Mouse (Mus musculus): ENCODE results near the gene Fsd1l. TPM values are rescaled to one million over a fixed set of nuclear protein-coding genes. Genes with fewer than 3 reads are reported as not detected.

The Fsd1l gene
- 10.6 and 11.1 TPM in 2 replicates for polyA plus RNA-seq (2016; fragmentation: Nextera tagmentation; extraction: Ambion mirVana)

DNA sequence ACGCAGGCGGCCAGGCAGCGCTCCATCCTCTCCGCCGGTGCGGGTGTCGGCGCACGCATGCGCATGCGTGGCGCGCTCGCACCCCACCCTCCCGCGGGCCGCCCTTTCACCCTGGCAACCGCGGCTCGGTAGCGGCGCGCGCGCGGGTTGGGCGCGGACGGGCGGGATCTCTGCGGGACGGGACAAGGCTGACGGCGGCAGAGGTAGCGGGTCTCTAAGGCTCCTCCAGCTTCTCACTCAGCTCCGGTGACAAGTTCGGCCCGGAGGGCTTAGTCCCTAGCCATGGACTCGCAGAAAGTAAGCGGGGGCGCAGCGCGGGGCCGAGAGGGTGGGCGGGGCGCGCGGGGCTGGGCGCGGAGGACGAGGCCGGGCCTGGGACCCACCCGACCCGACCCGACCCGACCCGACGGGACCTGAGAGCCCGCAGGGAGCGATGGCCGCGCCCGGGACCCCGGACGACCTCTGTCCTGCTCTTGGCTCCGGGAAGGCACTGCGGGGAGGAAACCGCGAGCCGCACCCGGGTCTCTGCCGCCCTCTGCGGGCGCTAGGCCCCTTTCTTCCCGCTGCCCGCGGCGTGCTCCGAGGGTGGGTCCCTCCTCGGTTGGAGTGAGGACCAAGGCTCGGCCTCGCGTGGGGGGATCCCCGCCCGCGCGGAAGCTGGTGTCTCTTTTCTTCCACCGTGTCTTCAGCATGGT lies at the start of gene Fsd1l:
TSS of gene Fsd1l (plus strand) at position 156 of the 695 bp plus-strand sequence.
- H3K27me3 ChIP-seq (replicated peaks): no peaks in the 10 kb centered on the region
- H3K9me3 ChIP-seq (replicated peaks): no peaks in the 10 kb centered on the region
- WGBS: under 1% methylated on average over 88 of the region's 88 CpGs
- H3K4me1 ChIP-seq (replicated peaks): no peaks in the 10 kb centered on the region
- ATAC-seq (ENCODE audit: insufficient number of reproducible peaks, low FRiP score): peak; percentile 81
- H3K9ac ChIP-seq: peak within 1 kb of the TSS; percentile 87
- peak within 1 kb of the TSS; percentile 19; the same call in 1 of the 2 replicates for H3K27ac ChIP-seq (ENCODE audit: poor library complexity, severe bottlenecking)
- H3K4me2 ChIP-seq: peak within 1 kb of the TSS; percentile 75
- no peaks in the 10 kb centered on the region for H3K36me3 ChIP-seq
- peak within 1 kb of the TSS; percentile 88 for H3K4me3 ChIP-seq

DNA sequence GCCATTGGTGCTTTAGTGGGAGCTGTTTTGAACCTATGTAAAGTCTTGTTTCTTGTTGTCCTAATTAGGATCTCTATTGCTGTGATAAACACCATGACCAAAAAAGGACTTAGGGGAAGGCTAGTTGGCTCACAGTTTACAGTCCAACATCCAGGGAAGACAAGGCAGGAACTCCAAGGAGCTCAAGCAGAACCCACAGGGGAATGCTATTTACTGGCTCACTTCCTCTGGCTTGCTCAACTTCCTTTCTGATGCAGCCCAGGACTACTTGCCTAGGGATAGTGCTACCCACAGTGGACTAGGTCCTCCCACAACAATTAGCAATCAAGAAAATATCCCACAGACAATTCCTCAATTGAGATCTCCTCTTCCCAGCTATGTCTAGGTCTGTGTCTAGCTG lies 43.6 kb upstream of the Fsd1l start:
- no peaks in the 10 kb centered on the region for H3K27me3 ChIP-seq (replicated peaks)
- no peak overlapping the region for H3K9ac ChIP-seq
- no peaks in the 10 kb centered on the region for H3K9me3 ChIP-seq (replicated peaks)
- H3K36me3 ChIP-seq: no peaks in the 10 kb centered on the region
- H3K27ac ChIP-seq (ENCODE audit: poor library complexity, severe bottlenecking): no peak overlapping the region
- H3K4me2 ChIP-seq: no peak overlapping the region
- H3K4me3 ChIP-seq: no peak overlapping the region
- no peak for ATAC-seq (ENCODE audit: insufficient number of reproducible peaks, low FRiP score)
- peaks cover 8% of the 10 kb centered on the region; the same call in 1 of the 2 replicates for H3K4me1 ChIP-seq (replicated peaks)

DNA sequence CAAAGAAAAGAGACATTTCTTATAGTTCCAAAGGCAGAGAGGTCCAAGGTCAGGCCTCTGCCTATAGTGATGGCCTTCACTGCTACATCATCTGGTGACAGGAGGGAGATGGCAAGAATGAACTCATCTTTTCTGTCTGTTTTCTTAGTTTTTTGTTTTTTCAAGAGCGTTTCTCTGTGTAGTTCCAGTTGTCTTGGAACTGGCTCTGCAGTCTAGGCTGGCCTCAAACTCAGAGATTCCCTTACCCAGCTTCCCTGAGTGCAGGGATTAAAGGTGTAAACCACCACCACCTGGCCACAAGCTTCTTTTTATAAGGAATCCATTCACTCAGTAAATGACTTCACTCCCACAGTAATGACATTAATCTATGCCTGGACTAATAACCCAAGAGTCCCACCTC lies 42.3 kb upstream of the Fsd1l start:
- ATAC-seq (ENCODE audit: insufficient number of reproducible peaks, low FRiP score): no peak
- no peaks in the 10 kb centered on the region for H3K27me3 ChIP-seq (replicated peaks)
- 77% methylated on average over 1 of the region's 1 CpGs for WGBS

GRCm38 (mm10) chr4:53589466-53589865 lies 41.8 kb upstream of the Fsd1l start:
- Histone ChIP-seq H3K27me3 (replicated peaks) (no peaks in the 10 kb centered on the region), H3K4me2 (no peak overlapping the region), H3K27ac (ENCODE audit: poor library complexity, severe bottlenecking) (no peak overlapping the region), H3K4me1 (replicated peaks) (peaks cover 11% of the 10 kb centered on the region), H3K9ac (no peak overlapping the region), H3K4me3 (no peak overlapping the region), H3K9me3 (replicated peaks) (no peaks in the 10 kb centered on the region), H3K36me3 (no peaks in the 10 kb centered on the region)
- 73% methylated on average over 4 of the region's 4 CpGs for WGBS
- no peak for ATAC-seq (ENCODE audit: insufficient number of reproducible peaks, low FRiP score)

More for the DNA sequence above, 42.3 kb upstream of the Fsd1l start:
- Histone ChIP-seq H3K4me2 (no peak overlapping the region), H3K4me3 (no peak overlapping the region), H3K9me3 (replicated peaks) (no peaks in the 10 kb centered on the region), H3K9ac (no peak overlapping the region), H3K36me3 (no peaks in the 10 kb centered on the region), H3K4me1 (replicated peaks) (peaks cover 9% of the 10 kb centered on the region), H3K27ac (ENCODE audit: poor library complexity, severe bottlenecking) (no peak overlapping the region)

- no peak overlapping the region for H3K27ac ChIP-seq (ENCODE audit: poor library complexity, severe bottlenecking)
- 44% methylated on average over 4 of the region's 4 CpGs for WGBS
- H3K4me1 ChIP-seq (replicated peaks): peaks cover 11% of the 10 kb centered on the region
- H3K36me3 ChIP-seq: no peaks in the 10 kb centered on the region
- no peak overlapping the region for H3K4me3 ChIP-seq
- ATAC-seq (ENCODE audit: insufficient number of reproducible peaks, low FRiP score): no peak
- H3K4me2 ChIP-seq: no peak overlapping the region
- H3K9ac ChIP-seq: no peak overlapping the region
- no peaks in the 10 kb centered on the region for H3K9me3 ChIP-seq (replicated peaks)
- H3K27me3 ChIP-seq (replicated peaks): no peaks in the 10 kb centered on the region
Measured at GRCm38 (mm10) chr4:53590163-53590562, 41.1 kb upstream of the Fsd1l start.

DNA sequence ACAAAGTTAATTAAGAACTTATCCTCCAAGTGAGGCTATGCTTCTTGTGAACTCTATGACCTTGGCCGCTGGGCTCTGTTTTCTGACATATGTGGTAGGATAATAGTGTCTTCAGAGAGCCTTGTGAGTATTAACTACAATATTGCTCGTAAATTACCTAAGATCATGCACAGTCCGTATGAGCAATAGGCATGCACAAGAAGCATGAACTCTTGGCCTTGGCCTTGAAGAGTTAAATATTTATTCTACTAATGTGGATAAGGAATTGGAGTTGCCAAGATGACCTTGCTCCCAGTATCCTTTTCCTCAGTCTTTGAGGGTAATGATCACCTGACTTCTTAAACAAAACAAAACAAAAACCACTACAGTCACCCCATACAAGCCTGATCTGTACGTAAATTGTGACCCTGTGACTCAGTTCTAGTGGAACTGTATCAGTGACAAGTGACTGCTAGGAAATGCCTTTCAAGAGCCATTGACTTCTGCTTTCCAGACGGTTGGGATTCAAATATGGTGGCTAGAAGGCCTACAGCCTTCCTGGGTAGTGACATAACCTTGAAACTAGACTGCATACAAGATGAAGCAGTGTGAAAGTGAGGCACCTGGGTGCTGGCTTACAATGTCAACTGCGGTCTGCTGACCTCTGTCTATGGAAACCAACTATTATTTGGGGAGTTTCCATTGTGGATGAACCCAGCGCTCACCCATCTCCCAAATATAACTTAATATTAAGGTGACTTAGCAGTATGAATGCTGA lies 40.4 kb upstream of the Fsd1l start:
- Histone ChIP-seq H3K27ac (ENCODE audit: poor library complexity, severe bottlenecking) (no peak overlapping the region), H3K9me3 (replicated peaks) (no peaks in the 10 kb centered on the region), H3K36me3 (no peaks in the 10 kb centered on the region), H3K4me1 (replicated peaks) (peaks cover 11% of the 10 kb centered on the region), H3K4me3 (no peak overlapping the region), H3K9ac (no peak overlapping the region), H3K27me3 (replicated peaks) (no peaks in the 10 kb centered on the region), H3K4me2 (no peak overlapping the region)
- 73% methylated on average over 7 of the region's 7 CpGs for WGBS
- ATAC-seq (ENCODE audit: insufficient number of reproducible peaks, low FRiP score): no peak

DNA sequence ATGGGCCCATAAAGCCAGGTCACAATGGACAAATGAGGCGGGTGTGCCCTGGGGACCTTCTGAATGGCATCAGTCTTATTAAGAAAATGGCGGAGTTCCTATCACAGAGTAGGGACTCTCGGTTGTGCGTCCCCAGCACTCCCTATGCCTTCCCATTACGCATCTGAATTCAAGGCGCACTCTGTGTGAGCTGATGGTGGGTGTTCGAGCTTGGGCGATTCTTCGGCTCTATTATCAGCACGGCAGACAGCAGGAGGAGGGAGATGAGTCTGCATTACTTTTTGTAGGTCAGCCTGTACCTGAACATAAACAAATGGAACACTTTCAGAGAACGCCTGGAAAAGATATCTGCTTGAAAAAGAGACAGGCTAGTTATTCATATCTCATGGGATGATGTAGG lies 39.7 kb upstream of the Fsd1l start:
- Histone ChIP-seq H3K9ac (no peak overlapping the region), H3K4me2 (no peak overlapping the region), H3K36me3 (no peaks in the 10 kb centered on the region), H3K27ac (ENCODE audit: poor library complexity, severe bottlenecking) (peak overlapping the region; percentile 64; the same call in 1 of the 2 replicates), H3K27me3 (replicated peaks) (no peaks in the 10 kb centered on the region), H3K4me3 (no peak overlapping the region), H3K9me3 (replicated peaks) (no peaks in the 10 kb centered on the region), H3K4me1 (replicated peaks) (peaks cover 11% of the 10 kb centered on the region)
- ATAC-seq (ENCODE audit: insufficient number of reproducible peaks, low FRiP score): no peak
- WGBS: 75% methylated on average over 11 of the region's 11 CpGs

DNA sequence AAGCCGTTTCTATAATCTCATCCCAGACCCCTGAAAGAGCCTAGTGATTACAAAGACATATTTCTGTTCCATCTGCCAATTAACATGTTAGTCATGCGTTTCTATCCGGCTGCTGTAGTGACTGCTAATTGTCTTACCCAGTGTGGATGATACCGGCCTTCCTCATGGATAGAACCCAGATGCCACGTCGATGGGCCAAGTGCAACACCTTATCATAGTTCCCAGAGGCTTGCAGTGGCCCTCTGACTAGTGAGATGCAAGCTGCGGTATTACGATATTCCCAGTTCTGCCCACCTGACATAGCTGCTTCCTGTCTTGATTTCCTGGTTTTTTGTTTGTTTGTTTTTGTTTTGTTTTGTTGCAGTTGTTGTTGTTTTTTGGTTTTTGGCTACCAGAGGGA lies 39.3 kb upstream of the Fsd1l start:
- no peaks in the 10 kb centered on the region for H3K9me3 ChIP-seq (replicated peaks)
- H3K36me3 ChIP-seq: no peaks in the 10 kb centered on the region
- peak; percentile 63 for ATAC-seq (ENCODE audit: insufficient number of reproducible peaks, low FRiP score)
- no peak overlapping the region for H3K4me2 ChIP-seq
- H3K4me3 ChIP-seq: no peak overlapping the region
- peaks cover 11% of the 10 kb centered on the region for H3K4me1 ChIP-seq (replicated peaks)
- WGBS: 56% methylated on average over 8 of the region's 8 CpGs
- H3K9ac ChIP-seq: no peak overlapping the region
- H3K27ac ChIP-seq (ENCODE audit: poor library complexity, severe bottlenecking): peak overlapping the region; percentile 64; the same call in 1 of the 2 replicates
- no peaks in the 10 kb centered on the region for H3K27me3 ChIP-seq (replicated peaks)

- Histone ChIP-seq H3K27ac (ENCODE audit: poor library complexity, severe bottlenecking) (peak overlapping the region; percentile 75), H3K9ac (no peak overlapping the region), H3K36me3 (no peaks in the 10 kb centered on the region), H3K4me2 (no peak overlapping the region), H3K4me3 (no peak overlapping the region), H3K27me3 (replicated peaks) (no peaks in the 10 kb centered on the region), H3K9me3 (replicated peaks) (no peaks in the 10 kb centered on the region), H3K4me1 (replicated peaks) (peaks cover 11% of the 10 kb centered on the region)
- peak; percentile 78 for ATAC-seq (ENCODE audit: insufficient number of reproducible peaks, low FRiP score)
- WGBS: 45% methylated on average over 9 of the region's 9 CpGs
Measured at GRCm38 (mm10) chr4:53592386-53592785, 38.9 kb upstream of the Fsd1l start.

DNA sequence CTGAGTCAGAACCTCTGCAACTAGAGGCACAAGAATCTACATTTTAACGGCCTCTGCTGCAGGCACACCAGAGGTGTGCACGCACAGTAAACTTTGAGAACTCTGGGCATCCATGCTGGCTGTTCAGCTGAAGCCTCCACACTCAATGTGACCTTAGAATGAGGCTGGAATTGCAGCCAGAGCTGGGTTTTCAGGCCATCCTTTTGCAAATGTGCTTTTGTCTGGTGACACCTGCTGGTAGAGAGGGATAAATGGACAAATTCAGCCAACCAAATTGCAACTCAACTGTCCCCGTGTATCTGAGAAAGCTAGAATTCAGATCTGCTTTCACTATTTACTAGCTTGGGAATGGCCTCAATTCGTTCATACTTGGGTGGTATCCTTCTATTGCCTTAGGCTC lies 37.1 kb upstream of the Fsd1l start:
- Histone ChIP-seq H3K4me3 (no peak overlapping the region), H3K27ac (ENCODE audit: poor library complexity, severe bottlenecking) (no peak overlapping the region), H3K27me3 (replicated peaks) (no peaks in the 10 kb centered on the region), H3K36me3 (no peaks in the 10 kb centered on the region), H3K9me3 (replicated peaks) (no peaks in the 10 kb centered on the region), H3K9ac (no peak overlapping the region), H3K4me2 (no peak overlapping the region), H3K4me1 (replicated peaks) (peaks cover 11% of the 10 kb centered on the region)
- ATAC-seq (ENCODE audit: insufficient number of reproducible peaks, low FRiP score): 0 out of 2 replicates have a peak, but pooled peaks have one; percentile 27
- 28% methylated on average over 4 of the region's 4 CpGs for WGBS

DNA sequence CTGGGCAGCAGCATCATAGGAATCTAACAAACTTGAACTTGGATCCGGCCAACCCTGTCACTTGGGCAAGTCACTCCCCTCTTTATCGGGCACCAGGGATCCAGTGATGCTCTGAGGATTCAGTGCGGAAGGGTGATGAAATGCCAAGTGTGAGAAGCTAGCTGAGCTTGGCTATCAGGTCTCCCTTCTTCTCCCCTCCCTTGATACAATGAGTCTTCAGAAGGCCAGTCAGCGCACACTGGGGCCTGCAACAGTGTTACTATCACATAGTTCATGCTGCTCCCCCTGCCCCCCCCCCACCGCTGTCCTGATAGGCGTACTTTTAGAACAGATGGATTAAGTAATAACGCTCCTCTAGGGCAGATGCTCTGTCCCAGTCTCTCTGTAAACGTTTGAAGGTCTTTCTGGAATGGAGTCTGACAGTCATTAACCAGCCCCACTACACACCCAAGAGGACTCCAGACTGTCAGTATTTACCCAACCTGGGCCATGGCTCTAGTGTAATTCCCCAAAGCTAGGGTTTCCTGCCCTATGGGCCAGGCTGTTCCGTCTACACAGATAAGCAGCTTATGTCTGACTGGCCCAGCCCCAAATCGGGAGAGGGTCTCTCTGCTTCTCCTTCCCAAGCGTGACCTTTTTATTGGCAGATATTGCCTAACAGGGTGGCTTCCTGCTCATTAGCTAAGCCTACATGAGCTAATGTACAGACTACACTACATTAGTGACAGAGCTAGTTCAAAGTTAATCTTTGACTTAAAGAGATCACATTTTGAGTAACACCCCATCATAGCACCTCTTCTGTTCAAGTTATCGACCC lies 35.8 kb upstream of the Fsd1l start:
- 67% methylated on average over 12 of the region's 12 CpGs for WGBS
- H3K9ac ChIP-seq: no peak overlapping the region
- no peak for ATAC-seq (ENCODE audit: insufficient number of reproducible peaks, low FRiP score)
- no peaks in the 10 kb centered on the region for H3K27me3 ChIP-seq (replicated peaks)
- no peaks in the 10 kb centered on the region for H3K9me3 ChIP-seq (replicated peaks)
- no peaks in the 10 kb centered on the region for H3K36me3 ChIP-seq
- peaks cover 6% of the 10 kb centered on the region; the same call in 1 of the 2 replicates for H3K4me1 ChIP-seq (replicated peaks)
- H3K27ac ChIP-seq (ENCODE audit: poor library complexity, severe bottlenecking): no peak overlapping the region
- H3K4me2 ChIP-seq: no peak overlapping the region
- H3K4me3 ChIP-seq: no peak overlapping the region
